Mouse (Mus musculus) ovary, postnatal 10 days (tissue): ENCODE results near the gene Fpr-rs3.

Experiments
- DNase-seq: peaks from one replicate; pipeline ENCODE4 v3.0.0; 2022; ENCODE audit warnings: low spot score

The Fpr-rs3 gene

GRCm38 (mm10) chr17:20624777-20625176 lies at the start of gene Fpr-rs3:
Fpr-rs3 (minus strand) TSS chr17:20624877.
- no peak for DNase-seq

DNA sequence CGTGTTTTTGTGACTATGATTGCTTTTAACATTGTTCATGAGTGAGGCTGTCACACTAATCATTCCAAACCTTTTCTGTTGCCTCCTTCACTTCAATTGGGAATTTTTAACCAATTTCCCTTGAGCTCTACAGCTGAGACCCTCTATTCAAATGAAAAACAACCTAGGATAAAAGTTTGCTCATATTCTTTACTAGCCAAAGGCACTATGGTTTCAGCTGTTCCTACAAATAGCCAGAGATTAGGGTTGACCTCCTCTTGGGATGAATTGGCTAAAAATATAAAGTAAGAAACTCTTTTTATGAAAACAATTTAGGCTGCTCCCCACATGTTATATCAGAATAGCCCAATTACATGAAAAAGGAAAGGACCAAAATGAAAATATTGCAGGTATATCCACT lies 28.4 kb downstream of the Fpr-rs3 start, which contains the start of gene Vmn2r110:
Gene Vmn2r110 (minus strand): TSS at position 101 of the 400 bp plus-strand sequence.
- no peak for DNase-seq
